Mouse (Mus musculus) CH12.LX (cell line): Measurements from ENCODE around the gene Uvrag. TPM values are rescaled to one million over a fixed set of nuclear protein-coding genes. Genes with fewer than 3 reads are reported as not detected.
A peak's percentile ranks its signal among the peaks of the same experiment; 100 is the strongest.

Experiments
- DNase-seq: peaks from one replicate; pipeline ENCODE4 v3.0.0-alpha.2; 2013; ENCODE audit errors: extremely low read depth
- H3K27ac ChIP-seq: 2 replicates; pipeline ENCODE4 v1.5.1; 2012; ENCODE audit warnings: low read depth, mild to moderate bottlenecking, control low read depth, moderate library complexity; ENCODE audit not compliant: insufficient read depth
- H3K27me3 ChIP-seq: replicated peaks from 2 replicates; pipeline ENCODE3; 2012; ENCODE audit warnings: inconsistent platforms
- H3K36me3 ChIP-seq, 2 experiments: replicated peaks in 1 of 2; 2 replicates each; pipeline versions ENCODE3 to v1.6.1; 2012; ENCODE audit warnings: inconsistent platforms in 1 of 2, low read length in 1 of 2, mild to moderate bottlenecking in 1 of 2, mixed read lengths in 1 of 2, moderate library complexity in 1 of 2; ENCODE audit not compliant: control insufficient read depth in 1 of 2, insufficient read depth in 1 of 2
- H3K4me1 ChIP-seq, 2 experiments: 2 replicates each; pipeline ENCODE4 v1.6.1; 2012; ENCODE audit warnings: inconsistent platforms in 1 of 2, moderate library complexity in 1 of 2; ENCODE audit not compliant: insufficient read depth in 2 of 2, control insufficient read depth in 1 of 2
- H3K4me2 ChIP-seq: 2 replicates; pipeline ENCODE4 v1.6.1; 2012; ENCODE audit warnings: low read depth, mild to moderate bottlenecking, control low read depth; ENCODE audit not compliant: poor library complexity, insufficient read depth, severe bottlenecking
- H3K4me3 ChIP-seq, 3 experiments: fragments of 150-350 bp in 1 of 3; sonication (generic) in 1 of 3; replicated peaks in 1 of 3; 2 replicates each; pipeline versions ENCODE3 to v1.5.1; 2011 to 2012; ENCODE audit warnings: low read depth in 2 of 3, low read length in 2 of 3, mild to moderate bottlenecking in 2 of 3, moderate library complexity in 2 of 3, control low read depth in 1 of 3, improper control_type of control experiment in 1 of 3, inconsistent platforms in 1 of 3, mixed read lengths in 1 of 3; ENCODE audit not compliant: poor library complexity in 1 of 3
- H3K79me2 ChIP-seq: replicated peaks from 2 replicates; pipeline ENCODE4 v1.6.1; 2012; ENCODE audit warnings: mild to moderate bottlenecking, moderate library complexity; ENCODE audit not compliant: control insufficient read depth, poor library complexity, insufficient read depth, severe bottlenecking; ENCODE audit errors: extremely low read depth
- H3K9ac ChIP-seq: 2 replicates; pipeline ENCODE4 v1.6.1; 2012; ENCODE audit warnings: low read depth, mild to moderate bottlenecking, control low read depth, moderate library complexity; ENCODE audit not compliant: insufficient read depth
- H3K9me3 ChIP-seq: replicated peaks from 2 replicates; pipeline ENCODE3; 2012; ENCODE audit warnings: low read length, inconsistent platforms, mixed read lengths
- BHLHE40 ChIP-seq: IDR thresholded peaks from 2 replicates; pipeline ENCODE4 v1.6.1; 2011; ENCODE audit warnings: mild to moderate bottlenecking, low read depth, low read length, improper control_type of control experiment
- CHD1 ChIP-seq: IDR thresholded peaks from 2 replicates; pipeline ENCODE4 v1.6.1; 2012; ENCODE audit warnings: low read depth, low read length, improper control_type of control experiment, inconsistent platforms
- E2F4 ChIP-seq: IDR thresholded peaks from 2 replicates; pipeline ENCODE4 v1.6.1; 2011; ENCODE audit warnings: low read depth, low read length, improper control_type of control experiment; ENCODE audit not compliant: insufficient replicate concordance
- ELF1 ChIP-seq: IDR thresholded peaks from 2 replicates; pipeline ENCODE4 v1.6.1; 2014; ENCODE audit warnings: low read depth, mild to moderate bottlenecking, inconsistent platforms, low read length, improper control_type of control experiment
- ETS1 ChIP-seq: conservative IDR thresholded peaks from 2 replicates; pipeline ENCODE4 v1.6.1; 2012; ENCODE audit warnings: low read depth, mild to moderate bottlenecking, inconsistent platforms, low read length, improper control_type of control experiment, moderate library complexity
- GABPA ChIP-seq: IDR thresholded peaks from 2 replicates; pipeline ENCODE4 v1.6.1; 2012; ENCODE audit warnings: low read depth, low read length, improper control_type of control experiment, inconsistent platforms; ENCODE audit not compliant: insufficient replicate concordance
- HCFC1 ChIP-seq: IDR thresholded peaks from 2 replicates; pipeline ENCODE4 v1.6.1; 2012; ENCODE audit warnings: low read depth, mild to moderate bottlenecking, inconsistent platforms, low read length, improper control_type of control experiment
- IRF4 ChIP-seq: IDR thresholded peaks from 2 replicates; pipeline ENCODE4 v1.6.1; 2014; ENCODE audit warnings: low read depth, mild to moderate bottlenecking, inconsistent platforms, low read length, improper control_type of control experiment
- JUN ChIP-seq: IDR thresholded peaks from 2 replicates; pipeline ENCODE4 v1.6.1; 2011; ENCODE audit warnings: low read depth, mild to moderate bottlenecking, low read length, improper control_type of control experiment, moderate library complexity; ENCODE audit not compliant: insufficient read depth
- KAT2A ChIP-seq: IDR thresholded peaks from 2 replicates; pipeline ENCODE4 v1.6.1; 2012; ENCODE audit warnings: low read length, improper control_type of control experiment, inconsistent platforms; ENCODE audit not compliant: insufficient replicate concordance
- MAFK ChIP-seq: IDR thresholded peaks from 2 replicates; pipeline ENCODE4 v1.6.1; 2011; ENCODE audit warnings: low read length, improper control_type of control experiment; ENCODE audit not compliant: insufficient replicate concordance
- MAX ChIP-seq: IDR thresholded peaks from 2 replicates; pipeline ENCODE4 v1.6.1; 2011; ENCODE audit warnings: low read length, improper control_type of control experiment
- MEF2A ChIP-seq: IDR thresholded peaks from 2 replicates; pipeline ENCODE4 v1.6.1; 2014; ENCODE audit warnings: low read depth, mild to moderate bottlenecking, inconsistent platforms, low read length, improper control_type of control experiment, borderline replicate concordance
- MYC ChIP-seq: IDR thresholded peaks from 2 replicates; pipeline ENCODE4 v1.6.1; 2011; ENCODE audit warnings: low read depth, mild to moderate bottlenecking, improper control_type of control experiment, low read length
- NELFE ChIP-seq: IDR thresholded peaks from 2 replicates; pipeline ENCODE4 v1.6.1; 2011; ENCODE audit warnings: low read depth, low read length, improper control_type of control experiment
- NRF1 ChIP-seq: IDR thresholded peaks from 2 replicates; pipeline ENCODE4 v1.6.1; 2014; ENCODE audit warnings: low read depth, mild to moderate bottlenecking, inconsistent platforms, low read length, improper control_type of control experiment, moderate library complexity
- PAX5 ChIP-seq: IDR thresholded peaks from 2 replicates; pipeline ENCODE4 v1.6.1; 2012; ENCODE audit warnings: low read length, inconsistent platforms, mixed read lengths
- POLR2A ChIP-seq: IDR thresholded peaks from 2 replicates; pipeline ENCODE4 v1.6.1; 2011; ENCODE audit warnings: low read depth, mild to moderate bottlenecking, improper control_type of control experiment, low read length
- POLR2AphosphoS2 ChIP-seq: IDR thresholded peaks from 2 replicates; pipeline ENCODE4 v1.6.1; 2011; ENCODE audit warnings: low read depth, low read length, improper control_type of control experiment
- RAD21 ChIP-seq: IDR thresholded peaks from 2 replicates; pipeline ENCODE4 v1.6.1; 2011; ENCODE audit warnings: low read depth, mild to moderate bottlenecking, low read length, improper control_type of control experiment, moderate library complexity
- RCOR1 ChIP-seq: conservative IDR thresholded peaks from 2 replicates; pipeline ENCODE4 v1.6.1; 2012; ENCODE audit warnings: low read depth, mild to moderate bottlenecking, inconsistent platforms, low read length, improper control_type of control experiment
- SMC3 ChIP-seq: IDR thresholded peaks from 2 replicates; pipeline ENCODE4 v1.6.1; 2011; ENCODE audit warnings: low read depth, low read length, improper control_type of control experiment
- USF2 ChIP-seq: conservative IDR thresholded peaks from 2 replicates; pipeline ENCODE4 v1.6.1; 2011; ENCODE audit warnings: low read depth, low read length, improper control_type of control experiment
- ZC3H11A ChIP-seq: IDR thresholded peaks from 2 replicates; pipeline ENCODE4 v1.6.1; 2012; ENCODE audit warnings: low read depth, mild to moderate bottlenecking, inconsistent platforms, low read length, improper control_type of control experiment
- ZKSCAN1 ChIP-seq: IDR thresholded peaks from 2 replicates; pipeline ENCODE4 v1.6.1; 2012; ENCODE audit warnings: low read depth, inconsistent platforms, low read length, improper control_type of control experiment, borderline replicate concordance
- ZMIZ1 ChIP-seq: IDR thresholded peaks from 2 replicates; pipeline ENCODE4 v1.6.1; 2012; ENCODE audit warnings: low read depth, mild to moderate bottlenecking, inconsistent platforms, low read length, improper control_type of control experiment
- ZNF384 ChIP-seq: IDR thresholded peaks from 2 replicates; pipeline ENCODE4 v1.6.1; 2012; ENCODE audit warnings: low read depth, low read length, improper control_type of control experiment, inconsistent platforms
- dilution Hi-C: fragments of 300-500 bp; cut with MboI; formaldehyde crosslinking; loops from 2 replicates; pipeline ENCODE4 v1.14.3; 2020; ENCODE audit warnings: low sequenced_read_pairs; ENCODE audit not compliant: extremely low pct_unique_long_range_greater_than_20kb, extremely low pct_ligation_motif_present
- in situ Hi-C: fragments of 300-500 bp; cut with MboI; formaldehyde crosslinking; loops from 3 replicates; pipeline ENCODE4 v1.14.3; 2019; ENCODE audit warnings: low sequenced_read_pairs, low pct_ligation_motif_present, low pct_unique_long_range_greater_than_20kb, mixed read lengths
- polyA plus RNA-seq: library from polyadenylated mRNA; unstranded; fragments of >175 nt; gene quantifications from 2 replicates; pipeline ENCODE4 v1.2.1, GENCODE M21; 2012; ENCODE audit warnings: low read depth; ENCODE audit not compliant: insufficient read length
- total RNA-seq, 2 experiments: library from RNA; depleted of rRNA; stranded (reverse); fragments of 300-350 nt in 1 of 2; fragments of >200 nt in 1 of 2; gene quantifications; 2 replicates each; pipeline ENCODE4 v1.2.3; 2012 to 2014

The Uvrag gene
- total and polyA plus RNA-seq, 3 experiments = 20.6 to 47.4 (median 37.5) TPM

- no peak for DNase-seq
- Histone ChIP-seq H3K4me2 (no peak overlapping the region), H3K79me2 (no peaks in the 10 kb centered on the region), H3K27ac (no peak overlapping the region), H3K27me3 (no peaks in the 10 kb centered on the region), H3K9ac (no peak overlapping the region), H3K4me3 (no peak overlapping the region), H3K4me1 (peaks cover 0 to 12% of the 10 kb centered on the region in 2 experiments; a peak in 2 of 4 replicates), H3K9me3 (no peaks in the 10 kb centered on the region), H3K36me3 (peaks cover 0 to 59% of the 10 kb centered on the region in 2 experiments)
- in situ Hi-C loops = no loop called here
- dilution Hi-C loops = no loop called here
- TF ChIP-seq HCFC1 (no peak), PAX5 (no peak), ELF1 (no peak), MAFK (no peak), KAT2A (no peak), MAX (no peak), MYC (no peak), GABPA (no peak), ZNF384 (no peak), POLR2A (no peak), RCOR1 (no peak), BHLHE40 (no peak)
These were observed 184.3 kb downstream of the Uvrag start for GRCm38 (mm10) chr7:98956609-98957008.

- no peak overlapping the region for H3K9ac ChIP-seq
- in situ Hi-C loops = no loop called here
- no peak overlapping the region for H3K4me2 ChIP-seq
- H3K4me3 ChIP-seq = no peak overlapping the region
- H3K9me3 ChIP-seq = no peaks in the 10 kb centered on the region
- peaks cover 0 to 12% of the 10 kb centered on the region in 2 experiments; a peak in 2 of 4 replicates for H3K4me1 ChIP-seq
- no peaks in the 10 kb centered on the region for H3K27me3 ChIP-seq
- H3K36me3 ChIP-seq = peaks cover 0 to 53% of the 10 kb centered on the region in 2 experiments
- dilution Hi-C loops = no loop called here
- no peak overlapping the region for H3K27ac ChIP-seq
- peak; percentile 27 for DNase-seq
- no peaks in the 10 kb centered on the region for H3K79me2 ChIP-seq
- TF ChIP-seq ZMIZ1 (no peak), RAD21 (no peak), ETS1 (no peak), JUN (no peak), SMC3 (no peak), MEF2A (no peak), NELFE (no peak), RCOR1 (no peak), IRF4 (no peak), ZKSCAN1 (no peak), ZC3H11A (no peak), POLR2AphosphoS2 (no peak), NRF1 (no peak), CHD1 (no peak), E2F4 (no peak), USF2 (no peak)
These were observed 187.3 kb downstream of the Uvrag start for GRCm38 (mm10) chr7:98953649-98954048.
